15 mouse cellular contexts compared by ENCODE assay signal in genomic region chr4:8361931-8362330, GRCm38 (mm10).
"Had no signal": no experiment of that assay in that cellular context is flagged by ENCODE, and none has a peak within 500 bp of the region (broad histone marks: within the 10 kb centered on the region; RNA-seq: fewer than 3 reads in every experiment).

No protein-coding gene starts in this region.

- H3K4me3 ChIP-seq: liver, embryonic 12.5 days; liver, embryonic 15.5 days had no signal

- H3K9me3 ChIP-seq: liver, embryonic 12.5 days; liver, embryonic 15.5 days had no signal

- DNase-seq: kidney, postnatal 10 days; kidney, postnatal 4 days; lung, adult 2 months; lung, postnatal 14 days; lung, postnatal 4 days; midbrain, embryonic 14.5 days; right cerebral cortex, postnatal 14 days; right cerebral cortex, postnatal 4 days; thymus, adult 2 months; thymus, postnatal 14 days; thymus, postnatal 4 days had no signal

- H3K9ac ChIP-seq: liver, embryonic 12.5 days; liver, embryonic 15.5 days had no signal

- H3K27me3 ChIP-seq: liver, embryonic 12.5 days; liver, embryonic 15.5 days had no signal

- H3K4me1 ChIP-seq: liver, embryonic 12.5 days had no signal

- H3K4me2 ChIP-seq: liver, embryonic 12.5 days; liver, embryonic 15.5 days; midbrain, embryonic 11.5 days had no signal

- H3K27ac ChIP-seq: liver, embryonic 12.5 days; liver, embryonic 15.5 days; stomach, postnatal 0 days had no signal

- H3K36me3 ChIP-seq: liver, embryonic 12.5 days; liver, embryonic 15.5 days had no signal

- ATAC-seq: liver, embryonic 12.5 days had no signal
